Mouse (Mus musculus) forebrain, postnatal 0 days (tissue): ENCODE data around the gene Xrcc4. TPM values are rescaled to one million over a fixed set of nuclear protein-coding genes. Genes with fewer than 3 reads are reported as not detected.

Experiments used
- ATAC-seq: fragments of 200-750 bp; cut with Nextera tagmentation; 2 replicates; pipeline ENCODE4 v1.8.0; 2017; ENCODE audit warnings: mild to moderate bottlenecking, moderate library complexity
- DNase-seq: peaks from one replicate; pipeline ENCODE4 v3.0.0-alpha.2; 2015
- H3K27ac ChIP-seq: fragments of 300-500 bp; sonication (generic); 2 replicates; pipeline ENCODE4 v1.5.1; 2014; ENCODE audit warnings: low read depth, mild to moderate bottlenecking, antibody characterized with exemption, low read length, moderate library complexity, mixed read lengths
- H3K27me3 ChIP-seq: fragments of 300-500 bp; sonication (generic); 2 replicates; pipeline ENCODE4 v1.6.1; 2014; ENCODE audit warnings: mild to moderate bottlenecking, low read length, mixed read lengths; ENCODE audit not compliant: insufficient read depth
- H3K36me3 ChIP-seq: fragments of 300-500 bp; sonication (generic); 2 replicates; pipeline ENCODE4 v1.6.1; 2014; ENCODE audit warnings: mild to moderate bottlenecking, moderate library complexity; ENCODE audit not compliant: insufficient read depth
- H3K4me1 ChIP-seq: fragments of 300-500 bp; sonication (generic); 2 replicates; pipeline ENCODE4 v1.6.1; 2014; ENCODE audit warnings: antibody characterized with exemption; ENCODE audit not compliant: insufficient read depth
- H3K4me2 ChIP-seq: fragments of 300-500 bp; sonication (generic); 2 replicates; pipeline ENCODE4 v1.6.1; 2014; ENCODE audit warnings: low read depth, mild to moderate bottlenecking, moderate library complexity
- H3K4me3 ChIP-seq: fragments of 300-500 bp; sonication (generic); 2 replicates; pipeline ENCODE4 v1.5.1; 2014; ENCODE audit warnings: low read depth, low read length, mixed read lengths
- H3K9ac ChIP-seq: fragments of 300-500 bp; sonication (generic); 2 replicates; pipeline ENCODE4 v1.6.1; 2014; ENCODE audit warnings: mild to moderate bottlenecking
- H3K9me3 ChIP-seq: fragments of 300-500 bp; sonication (generic); 2 replicates; pipeline ENCODE4 v1.6.1; 2016; ENCODE audit warnings: low read length
- CTCF ChIP-seq: sonication (generic); IDR thresholded peaks from 2 replicates; pipeline ENCODE4 v1.5.1; 2016; ENCODE audit warnings: antibody characterized with exemption, control low read depth, low read depth
- WGBS: fragments of 180-500 bp; shearing (Covaris S2); extraction: QIAGEN DNeasy Blood & Tissue Kit; methylation state at CpG from one replicate; pipeline ENCODE4 v1.1.7; 2014; 5-methylcytosine and 5-hydroxymethylcytosine counted together
- polyA plus RNA-seq: library from polyadenylated mRNA; unstranded; fragments of >200 nt; fragmentation: Nextera tagmentation; extraction: Ambion mirVana; gene quantifications from 2 replicates; pipeline ENCODE4 v1.2.1, GENCODE M21; 2015
- total RNA-seq: library from RNA; depleted of rRNA; stranded (reverse); fragments of >200 nt; gene quantifications from 2 replicates; pipeline ENCODE4 v1.2.3, GENCODE M21; 2014

The Xrcc4 gene
- total and polyA plus RNA-seq, 2 experiments from 2014 or later, result 19.0 to 24.0 TPM

DNA sequence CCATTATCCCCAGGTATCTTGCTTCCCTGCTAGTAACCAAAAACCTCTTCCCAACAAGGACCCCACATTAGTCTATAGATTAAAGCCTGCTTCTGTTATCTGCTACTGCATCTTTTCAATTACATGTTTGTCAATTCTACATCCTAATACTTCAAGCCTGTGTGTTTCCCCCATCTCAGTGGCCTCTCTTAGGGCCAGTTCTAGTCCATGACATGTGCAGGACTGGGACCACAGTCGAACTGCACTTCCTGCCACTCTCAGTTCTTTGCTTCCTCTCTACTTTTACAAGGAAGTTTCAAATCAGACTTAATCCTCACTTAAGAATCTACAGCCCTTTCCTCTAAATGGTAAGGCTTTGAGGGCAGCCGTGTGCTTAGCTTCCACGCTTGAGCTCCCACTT, 76.8 kb downstream of the Xrcc4 start:
- no peak overlapping the region for H3K27ac ChIP-seq
- 29% methylated on average over 3 of the region's 3 CpGs for WGBS
- H3K9me3 ChIP-seq, result no peaks in the 10 kb centered on the region; the same call in 1 of the 2 replicates
- H3K27me3 ChIP-seq, result no peaks in the 10 kb centered on the region
- H3K4me3 ChIP-seq, result no peak overlapping the region
- no peak for DNase-seq
- H3K4me2 ChIP-seq, result no peak overlapping the region
- ATAC-seq, result no peak
- no peaks in the 10 kb centered on the region for H3K4me1 ChIP-seq
- no peak overlapping the region for H3K9ac ChIP-seq
- TF ChIP-seq CTCF, result no peak
- no peaks in the 10 kb centered on the region for H3K36me3 ChIP-seq

DNA sequence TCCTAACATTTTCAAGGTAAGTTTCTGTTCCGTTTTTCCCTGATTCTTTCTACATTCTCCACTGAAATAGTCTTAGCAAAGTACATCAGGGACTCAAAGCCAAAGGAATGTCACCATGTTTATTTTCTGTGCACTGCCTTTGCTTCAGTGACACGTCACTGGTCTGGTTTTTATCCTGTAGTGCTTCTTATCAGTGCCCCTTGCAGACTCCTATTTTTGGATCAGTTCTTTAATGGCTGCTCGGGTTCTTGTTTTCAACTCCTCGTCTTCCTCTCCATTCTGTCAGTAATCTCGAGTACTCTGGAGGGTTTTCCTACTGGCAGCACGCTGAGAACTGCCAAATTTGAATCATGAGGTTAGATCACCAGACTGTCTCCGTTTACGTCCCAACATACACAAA, 77.2 kb downstream of the Xrcc4 start:
- no peak overlapping the region for H3K27ac ChIP-seq
- no peaks in the 10 kb centered on the region for H3K36me3 ChIP-seq
- no peak overlapping the region for H3K4me3 ChIP-seq
- no peaks in the 10 kb centered on the region for H3K4me1 ChIP-seq
- WGBS, result 62% methylated on average over 8 of the region's 8 CpGs
- H3K9ac ChIP-seq, result no peak overlapping the region
- TF ChIP-seq CTCF, result no peak
- ATAC-seq, result no peak
- H3K4me2 ChIP-seq, result no peak overlapping the region
- no peaks in the 10 kb centered on the region; the same call in 1 of the 2 replicates for H3K9me3 ChIP-seq
- no peak for DNase-seq
- no peaks in the 10 kb centered on the region for H3K27me3 ChIP-seq

DNA sequence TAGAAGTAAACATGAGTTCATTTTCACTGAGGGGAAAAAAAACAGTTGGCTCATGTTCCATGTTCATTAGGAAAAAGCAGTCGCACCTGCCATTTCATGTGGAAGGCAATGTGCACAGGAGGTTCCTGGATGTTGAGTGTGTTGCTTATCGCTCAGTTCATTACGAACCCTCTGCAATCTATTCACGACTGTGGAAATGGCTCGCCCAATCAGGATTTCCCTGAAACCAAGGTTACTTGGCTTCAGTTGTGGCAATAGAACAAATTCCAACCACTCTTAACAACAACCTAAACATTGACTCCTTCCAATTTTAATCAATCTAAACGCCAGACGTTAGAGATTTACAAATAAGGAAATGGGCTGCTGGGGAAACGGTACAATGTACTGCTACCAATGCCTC, 78.3 kb downstream of the Xrcc4 start:
- peak; percentile 55; the same call in 1 of the 2 replicates for ATAC-seq
- Histone ChIP-seq H3K4me2 (no peak overlapping the region), H3K27me3 (no peaks in the 10 kb centered on the region), H3K9ac (no peak overlapping the region), H3K36me3 (no peaks in the 10 kb centered on the region), H3K9me3 (no peaks in the 10 kb centered on the region; the same call in 1 of the 2 replicates), H3K27ac (no peak overlapping the region), H3K4me1 (no peaks in the 10 kb centered on the region), H3K4me3 (no peak overlapping the region)
- DNase-seq, result peak; percentile 16
- 55% methylated on average over 8 of the region's 8 CpGs for WGBS
- TF ChIP-seq CTCF, result no peak

DNA sequence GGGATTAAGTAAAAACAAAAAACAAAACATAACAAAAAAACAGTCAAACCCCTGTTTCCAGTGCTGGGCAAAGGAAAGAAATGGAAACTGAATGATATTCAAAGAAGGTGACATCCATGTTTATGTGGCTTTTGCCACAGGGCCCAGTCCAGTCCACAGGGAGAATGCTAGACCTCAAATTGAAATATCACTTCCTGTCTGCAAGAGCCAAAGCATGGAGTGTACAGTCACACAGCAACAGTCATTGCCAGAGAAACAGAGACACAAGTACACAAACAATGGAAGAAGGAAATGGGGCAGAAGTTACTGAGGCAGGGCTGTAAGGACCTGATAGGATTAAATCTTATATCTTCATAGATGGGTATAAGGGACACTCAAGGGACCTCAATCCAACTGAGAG, 79.6 kb downstream of the Xrcc4 start:
- no peak for TF ChIP-seq CTCF
- H3K4me1 ChIP-seq, result no peaks in the 10 kb centered on the region
- no peaks in the 10 kb centered on the region for H3K27me3 ChIP-seq
- H3K9ac ChIP-seq, result no peak overlapping the region
- no peak overlapping the region for H3K4me3 ChIP-seq
- H3K4me2 ChIP-seq, result no peak overlapping the region
- no peak for ATAC-seq
- no peak for DNase-seq
- no peak overlapping the region for H3K27ac ChIP-seq
- no peaks in the 10 kb centered on the region for H3K9me3 ChIP-seq
- no peaks in the 10 kb centered on the region for H3K36me3 ChIP-seq

DNA sequence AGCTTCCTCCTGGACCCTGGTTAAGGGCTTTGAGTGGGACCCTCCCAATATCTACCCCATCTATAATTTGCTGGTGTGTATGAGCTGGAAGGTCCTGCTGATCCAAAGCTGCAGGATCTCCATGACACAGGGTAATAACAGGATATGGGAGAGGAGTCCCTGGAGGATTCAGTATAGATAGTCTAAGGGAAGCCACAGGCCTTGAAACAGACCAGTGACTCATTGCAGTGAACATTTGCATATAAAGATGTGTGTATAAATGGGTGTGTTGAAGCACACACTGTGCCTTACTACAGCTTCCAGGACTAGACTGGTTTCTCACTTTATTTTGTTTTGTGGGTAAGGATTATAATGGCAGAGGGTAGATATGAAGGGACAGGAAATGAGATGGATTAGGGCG, 83.8 kb downstream of the Xrcc4 start:
- no peaks in the 10 kb centered on the region for H3K9me3 ChIP-seq
- TF ChIP-seq CTCF, result no peak

DNA sequence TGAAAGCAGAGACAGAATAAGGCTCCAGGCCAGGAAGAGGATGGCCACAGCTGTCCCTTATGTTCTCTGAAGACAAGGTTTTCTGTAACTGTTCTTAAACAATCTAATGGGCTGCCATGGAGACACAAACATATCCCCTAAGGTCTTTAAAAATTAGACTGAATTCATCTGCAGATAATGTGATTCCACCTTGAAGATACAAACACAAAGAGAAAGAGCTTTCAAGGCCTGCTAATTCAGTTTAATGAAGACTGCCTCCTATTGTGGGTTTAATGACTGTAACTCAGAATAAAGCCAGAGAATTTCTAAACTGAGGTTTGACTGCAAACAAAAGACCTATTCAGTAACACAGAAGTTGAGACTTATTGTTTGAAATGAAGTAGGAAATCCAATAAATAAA, 91.9 kb downstream of the Xrcc4 start:
- no peak for ATAC-seq
- TF ChIP-seq CTCF, result no peak
- H3K27ac ChIP-seq, result no peak overlapping the region

More for the DNA sequence above, 83.8 kb downstream of the Xrcc4 start:
- DNase-seq (no peak), ATAC-seq (no peak)
- H3K4me2 ChIP-seq, result no peak overlapping the region
- H3K36me3 ChIP-seq, result no peaks in the 10 kb centered on the region
- no peak overlapping the region for H3K27ac ChIP-seq
- H3K4me1 ChIP-seq, result no peaks in the 10 kb centered on the region
- H3K4me3 ChIP-seq, result no peak overlapping the region
- no peak overlapping the region for H3K9ac ChIP-seq
- 98% methylated on average over 1 of the region's 1 CpGs for WGBS
- H3K27me3 ChIP-seq, result no peaks in the 10 kb centered on the region

DNA sequence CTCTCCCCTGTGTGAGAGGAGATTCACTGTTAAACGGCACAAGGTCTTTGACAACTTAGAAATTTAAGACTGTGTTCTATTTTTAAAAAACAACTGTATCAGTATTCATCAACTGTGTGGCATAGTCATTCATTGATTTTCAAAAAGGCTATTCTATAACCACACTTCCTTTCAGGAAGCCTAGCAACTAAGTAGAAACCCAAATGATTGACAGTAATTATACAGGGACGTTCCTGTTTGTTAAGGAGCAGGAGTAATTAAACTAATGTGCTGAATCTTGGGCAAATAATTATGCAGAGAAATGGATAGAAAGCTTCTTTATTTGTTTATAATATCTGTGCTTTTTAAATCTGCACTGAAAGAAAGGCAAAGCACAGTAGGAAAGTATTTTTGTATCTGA, 103.3 kb downstream of the Xrcc4 start:
- H3K9ac ChIP-seq, result no peak overlapping the region
- ATAC-seq (no peak), DNase-seq (no peak)
- H3K27ac ChIP-seq, result no peak overlapping the region
- no peaks in the 10 kb centered on the region for H3K9me3 ChIP-seq
- no peaks in the 10 kb centered on the region for H3K27me3 ChIP-seq
- 7% methylated on average over 2 of the region's 2 CpGs for WGBS
- H3K4me1 ChIP-seq, result no peaks in the 10 kb centered on the region
- no peaks in the 10 kb centered on the region for H3K36me3 ChIP-seq
- no peak overlapping the region for H3K4me3 ChIP-seq
- TF ChIP-seq CTCF, result no peak
- H3K4me2 ChIP-seq, result no peak overlapping the region

More for the DNA sequence above, 91.9 kb downstream of the Xrcc4 start:
- no peak overlapping the region for H3K4me3 ChIP-seq
- no peak overlapping the region for H3K4me2 ChIP-seq
- no peaks in the 10 kb centered on the region for H3K4me1 ChIP-seq
- DNase-seq, result no peak
- no peaks in the 10 kb centered on the region for H3K27me3 ChIP-seq
- no peak overlapping the region for H3K9ac ChIP-seq
- H3K36me3 ChIP-seq, result no peaks in the 10 kb centered on the region
- no peaks in the 10 kb centered on the region for H3K9me3 ChIP-seq

DNA sequence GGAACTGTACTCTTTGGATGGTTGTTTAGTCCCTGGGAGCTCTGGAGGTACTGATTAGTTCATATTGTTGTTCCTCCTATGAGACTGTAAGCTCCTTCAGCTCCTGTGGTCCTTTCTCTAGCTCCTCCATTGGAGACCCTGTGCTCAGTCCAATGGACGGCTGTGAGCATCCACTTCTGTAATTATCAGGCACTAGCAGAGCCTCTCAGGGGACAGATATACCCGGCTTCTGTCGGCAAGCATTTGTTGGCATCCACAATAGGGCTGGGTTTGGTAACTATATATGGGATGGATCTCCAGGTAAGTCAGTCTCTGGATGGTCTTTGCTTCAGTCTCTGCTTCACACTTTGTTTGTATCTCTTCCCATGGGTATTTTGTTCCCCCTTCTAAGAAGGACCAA, 118.5 kb downstream of the Xrcc4 start:
- TF ChIP-seq CTCF, result no peak
- Histone ChIP-seq H3K4me2 (no peak overlapping the region), H3K4me1 (no peaks in the 10 kb centered on the region), H3K27me3 (no peaks in the 10 kb centered on the region), H3K4me3 (no peak overlapping the region), H3K9ac (no peak overlapping the region), H3K27ac (no peak overlapping the region), H3K36me3 (no peaks in the 10 kb centered on the region), H3K9me3 (no peaks in the 10 kb centered on the region)
- DNase-seq (no peak), ATAC-seq (no peak)
- WGBS, result 88% methylated on average over 3 of the region's 3 CpGs
